Mouse (Mus musculus) hindbrain, postnatal 0 days (tissue): Measurements from ENCODE around the gene Fuca1. TPM values are rescaled to one million over a fixed set of nuclear protein-coding genes. Genes with fewer than 3 reads are reported as not detected.

ENCODE experiments used
- ATAC-seq: fragments of 200-750 bp; cut with Nextera tagmentation; 2 replicates; pipeline ENCODE4 v1.8.0; 2017; ENCODE audit warnings: mild to moderate bottlenecking, moderate TSS enrichment, moderate library complexity
- DNase-seq: peaks from one replicate; pipeline ENCODE4 v3.0.0-alpha.2; 2015; ENCODE audit warnings: low spot score
- H3K27ac ChIP-seq: fragments of 300-500 bp; sonication (generic); 2 replicates; pipeline ENCODE4 v1.5.1; 2014; ENCODE audit warnings: mild to moderate bottlenecking
- H3K27me3 ChIP-seq: fragments of 300-500 bp; sonication (generic); 2 replicates; pipeline ENCODE4 v1.6.1; 2014; ENCODE audit warnings: low read length, mixed read lengths; ENCODE audit not compliant: insufficient read depth
- H3K36me3 ChIP-seq: fragments of 300-500 bp; sonication (generic); 2 replicates; pipeline ENCODE4 v1.6.1; 2014; ENCODE audit warnings: low read length, mixed read lengths; ENCODE audit not compliant: insufficient read depth
- H3K4me1 ChIP-seq: fragments of 300-500 bp; sonication (generic); 2 replicates; pipeline ENCODE4 v1.6.1; 2014; ENCODE audit warnings: antibody characterized with exemption, low read length, mixed read lengths; ENCODE audit not compliant: insufficient read depth
- H3K4me2 ChIP-seq: fragments of 300-500 bp; sonication (generic); 2 replicates; pipeline ENCODE4 v1.6.1; 2014; ENCODE audit warnings: low read depth, mild to moderate bottlenecking, low read length, moderate library complexity, mixed read lengths
- H3K4me3 ChIP-seq: fragments of 300-500 bp; sonication (generic); 2 replicates; pipeline ENCODE4 v1.5.1; 2014; ENCODE audit warnings: low read length
- H3K9ac ChIP-seq: fragments of 300-500 bp; sonication (generic); replicated peaks from 2 replicates; pipeline ENCODE4 v1.6.1; 2014; ENCODE audit warnings: mild to moderate bottlenecking, low read length, moderate library complexity, mixed read lengths
- H3K9me3 ChIP-seq: fragments of 300-500 bp; sonication (generic); 2 replicates; pipeline ENCODE4 v1.6.1; 2016; ENCODE audit warnings: low read length, mixed read lengths
- CTCF ChIP-seq: IDR thresholded peaks from 2 replicates; pipeline ENCODE4 v1.5.1; 2016; ENCODE audit warnings: antibody characterized with exemption, control low read depth, low read depth
- WGBS: fragments of 180-500 bp; shearing (Covaris S2); extraction: QIAGEN DNeasy Blood & Tissue Kit; methylation state at CpG from one replicate; pipeline ENCODE4 v1.1.7; 2014; 5-methylcytosine and 5-hydroxymethylcytosine counted together
- polyA plus RNA-seq: library from polyadenylated mRNA; unstranded; fragments of >200 nt; fragmentation: Nextera tagmentation; extraction: Ambion mirVana; gene quantifications from 2 replicates; pipeline ENCODE4 v1.2.1, GENCODE M21; 2015
- total RNA-seq: library from RNA; depleted of rRNA; stranded (reverse); fragments of >200 nt; gene quantifications from 2 replicates; pipeline ENCODE4 v1.2.3, GENCODE M21; 2014

Gene Fuca1
- total and polyA plus RNA-seq, 2 experiments from 2014 or later = 43.6 to 97.3 TPM

- no peaks in the 10 kb centered on the region for H3K27me3 ChIP-seq
- ATAC-seq = no peak
- no peaks in the 10 kb centered on the region for H3K9me3 ChIP-seq
- peaks cover 5% of the 10 kb centered on the region; the same call in 1 of the 2 replicates for H3K4me1 ChIP-seq
- peaks cover 7% of the 10 kb centered on the region; the same call in 1 of the 2 replicates for H3K36me3 ChIP-seq
- WGBS = 3% methylated on average over 26 of the region's 26 CpGs
- peak; percentile 62 for DNase-seq
- H3K9ac ChIP-seq = peak overlapping the region; percentile 62
- H3K4me2 ChIP-seq = peak overlapping the region; percentile 88
- TF ChIP-seq CTCF = no peak
- H3K27ac ChIP-seq = peak overlapping the region; percentile 80
- H3K4me3 ChIP-seq = peak overlapping the region; percentile 51
Observed at GRCm38 (mm10) chr4:135921257-135922120, 954 bp downstream of the Fuca1 start.

- Histone ChIP-seq H3K9ac (no peak overlapping the region), H3K27me3 (no peaks in the 10 kb centered on the region), H3K27ac (0 out of 2 replicates have a peak overlapping the region, but pooled peaks have one; percentile 80), H3K4me1 (peaks cover 5% of the 10 kb centered on the region; the same call in 1 of the 2 replicates), H3K4me2 (peak overlapping the region; percentile 88), H3K9me3 (no peaks in the 10 kb centered on the region), H3K36me3 (peaks cover 7% of the 10 kb centered on the region; the same call in 1 of the 2 replicates), H3K4me3 (peak overlapping the region; percentile 51; the same call in 1 of the 2 replicates)
- DNase-seq (no peak), ATAC-seq (no peak)
- WGBS = 82% methylated on average over 1 of the region's 1 CpGs
- TF ChIP-seq CTCF = no peak
Observed at GRCm38 (mm10) chr4:135922190-135922589, 1.7 kb downstream of the Fuca1 start.

- no peaks in the 10 kb centered on the region for H3K9me3 ChIP-seq
- ATAC-seq = no peak
- WGBS = 85% methylated on average over 2 of the region's 2 CpGs
Observed at GRCm38 (mm10) chr4:135924418-135924817, 3.9 kb downstream of the Fuca1 start.

GRCm38 (mm10) chr4:135925341-135925740, 4.8 kb downstream of the Fuca1 start:
- peaks cover 5% of the 10 kb centered on the region; the same call in 1 of the 2 replicates for H3K4me1 ChIP-seq
- H3K27ac ChIP-seq = no peak overlapping the region
- H3K4me3 ChIP-seq = no peak overlapping the region
- ATAC-seq (no peak), DNase-seq (no peak)
- peaks cover 7% of the 10 kb centered on the region; the same call in 1 of the 2 replicates for H3K36me3 ChIP-seq
- H3K9ac ChIP-seq = no peak overlapping the region
- no peaks in the 10 kb centered on the region for H3K27me3 ChIP-seq
- WGBS = 70% methylated on average over 5 of the region's 5 CpGs
- no peak overlapping the region for H3K4me2 ChIP-seq
- H3K9me3 ChIP-seq = no peaks in the 10 kb centered on the region
- TF ChIP-seq CTCF = no peak

More at GRCm38 (mm10) chr4:135924418-135924817, 3.9 kb downstream of the Fuca1 start:
- Histone ChIP-seq H3K4me3 (no peak overlapping the region), H3K9ac (no peak overlapping the region), H3K27me3 (no peaks in the 10 kb centered on the region), H3K4me2 (no peak overlapping the region), H3K27ac (no peak overlapping the region), H3K36me3 (peaks cover 7% of the 10 kb centered on the region; the same call in 1 of the 2 replicates), H3K4me1 (peaks cover 5% of the 10 kb centered on the region; the same call in 1 of the 2 replicates)
- TF ChIP-seq CTCF = no peak
- DNase-seq = no peak

- H3K4me1 ChIP-seq = peaks cover 5% of the 10 kb centered on the region; the same call in 1 of the 2 replicates
- WGBS = 91% methylated on average over 10 of the region's 10 CpGs
- DNase-seq (no peak), ATAC-seq (no peak)
- no peak overlapping the region for H3K27ac ChIP-seq
- H3K36me3 ChIP-seq = peaks cover 13% of the 10 kb centered on the region; the same call in 1 of the 2 replicates
- no peak for TF ChIP-seq CTCF
- no peaks in the 10 kb centered on the region for H3K9me3 ChIP-seq
- no peak overlapping the region for H3K4me2 ChIP-seq
- no peak overlapping the region for H3K4me3 ChIP-seq
- no peaks in the 10 kb centered on the region for H3K27me3 ChIP-seq
- H3K9ac ChIP-seq = no peak overlapping the region
Observed at GRCm38 (mm10) chr4:135926195-135926808, 5.8 kb downstream of the Fuca1 start.

GRCm38 (mm10) chr4:135926861-135927260, 6.3 kb downstream of the Fuca1 start:
- 93% methylated on average over 3 of the region's 3 CpGs for WGBS

More at GRCm38 (mm10) chr4:135926861-135927260, 6.3 kb downstream of the Fuca1 start:
- ATAC-seq (no peak), DNase-seq (no peak)
- H3K27me3 ChIP-seq = no peaks in the 10 kb centered on the region
- H3K36me3 ChIP-seq = peaks cover 13% of the 10 kb centered on the region; the same call in 1 of the 2 replicates
- no peak overlapping the region for H3K9ac ChIP-seq
- TF ChIP-seq CTCF = no peak
- H3K4me1 ChIP-seq = peaks cover 1% of the 10 kb centered on the region; the same call in 1 of the 2 replicates
- H3K4me2 ChIP-seq = no peak overlapping the region
- H3K9me3 ChIP-seq = no peaks in the 10 kb centered on the region
- no peak overlapping the region for H3K27ac ChIP-seq
- no peak overlapping the region for H3K4me3 ChIP-seq
